Mouse (Mus musculus) lung, postnatal 0 days (tissue): ENCODE results near the gene Fam219b.
A peak's percentile ranks its signal among the peaks of the same experiment; 100 is the strongest.

Experiments
- CTCF ChIP-seq: IDR thresholded peaks from 2 replicates; pipeline ENCODE4 v1.5.1; 2016; ENCODE audit warnings: antibody characterized with exemption, mild to moderate bottlenecking
- EP300 ChIP-seq: IDR thresholded peaks from 2 replicates; pipeline ENCODE4 v1.6.1; 2016; ENCODE audit warnings: antibody characterized with exemption, mild to moderate bottlenecking, control low read depth

- peak; percentile 61 for TF ChIP-seq CTCF
- TF ChIP-seq EP300, result no peak
These were observed 33.0 kb upstream of the Fam219b start for GRCm38 (mm10) chr9:57504381-57504700.
